11 mouse cellular contexts compared by ENCODE assay signal in genomic region chr5:100200805-100201204, GRCm38 (mm10). TPM values are rescaled to one million over a fixed set of nuclear protein-coding genes. Genes with fewer than 3 reads are reported as not detected.
A peak's percentile ranks its signal among the peaks of the same experiment; 100 is the strongest.
DNase-seq lines count a peak whose midpoint lies in the region; ATAC-seq and TF ChIP-seq lines count a peak whose summit lies in the region.
"Had no signal": no experiment of that assay in that cellular context is flagged by ENCODE, and none has a peak within 500 bp of the region (broad histone marks: within the 10 kb centered on the region; RNA-seq: fewer than 3 reads in every experiment).

No protein-coding gene starts in this region.

- no peaks in the 10 kb centered on the region for H3K36me3 ChIP-seq in hindbrain, embryonic 13.5 days
- no peaks in the 10 kb centered on the region for H3K36me3 ChIP-seq in midbrain, postnatal 0 days (ENCODE audit: insufficient read depth, low read length)
- no peaks in the 10 kb centered on the region for H3K36me3 ChIP-seq in thymus, adult 2 months (ENCODE audit: control insufficient read depth, insufficient read depth, low read length)
- H3K36me3 ChIP-seq: limb, embryonic 13.5 days had no signal

- no peak for DNase-seq in frontal cortex, postnatal 10 days (ENCODE audit: low spot score in 2 of 2)
- DNase-seq in ZHBTc4 (ENCODE audit: low read depth, low spot score): peak; percentile 29
- DNase-seq in midbrain, postnatal 0 days (ENCODE audit: low spot score): peak; percentile 86
- no peak for DNase-seq in ovary, postnatal 36 days (ENCODE audit: low spot score)
- DNase-seq in thymus, adult 2 months: no peak
- no peak for DNase-seq in kidney, postnatal 36 days
- DNase-seq: cerebellum, adult 18-20 months; kidney, postnatal 4 days had no signal

- no peak overlapping the region for H3K4me2 ChIP-seq in hindbrain, embryonic 13.5 days
- no peak overlapping the region for H3K4me2 ChIP-seq in midbrain, postnatal 0 days (ENCODE audit: low read depth, low read length, poor library complexity, severe bottlenecking)
- H3K4me2 ChIP-seq: limb, embryonic 13.5 days had no signal

- H3K27me3 ChIP-seq in hindbrain, embryonic 13.5 days: no peaks in the 10 kb centered on the region
- H3K27me3 ChIP-seq in midbrain, postnatal 0 days (ENCODE audit: insufficient read depth, low read length): no peaks in the 10 kb centered on the region
- no peaks in the 10 kb centered on the region for H3K27me3 ChIP-seq in thymus, adult 2 months (ENCODE audit: control insufficient read depth, insufficient read depth, low read length)
- H3K27me3 ChIP-seq: limb, embryonic 13.5 days had no signal

- H3K27ac ChIP-seq in hindbrain, embryonic 13.5 days: peak overlapping the region; percentile 20; the same call in 1 of the 2 replicates
- peak overlapping the region; percentile 69 for H3K27ac ChIP-seq in midbrain, postnatal 0 days (ENCODE audit: low read depth, low read length)
- no peak overlapping the region for H3K27ac ChIP-seq in thymus, adult 2 months (ENCODE audit: control insufficient read depth, insufficient read depth, low read length)
- H3K27ac ChIP-seq: limb, embryonic 13.5 days had no signal

- H3K9me3 ChIP-seq in hindbrain, embryonic 13.5 days: no peaks in the 10 kb centered on the region
- no peaks in the 10 kb centered on the region for H3K9me3 ChIP-seq in midbrain, postnatal 0 days (ENCODE audit: low read length)
- H3K9me3 ChIP-seq: limb, embryonic 13.5 days had no signal

- no peak for TF ChIP-seq CTCF in midbrain, postnatal 0 days (IDR thresholded peaks at IDR 0.05)
- no peak for TF ChIP-seq CTCF in thymus, adult 2 months (IDR thresholded peaks at IDR 0.05; ENCODE audit: borderline replicate concordance, control insufficient read depth, extremely low read depth, insufficient read depth, low read length, poor library complexity)

- H3K4me1 ChIP-seq in hindbrain, embryonic 13.5 days (replicated peaks): peaks cover 34% of the 10 kb centered on the region
- H3K4me1 ChIP-seq in midbrain, postnatal 0 days (ENCODE audit: insufficient read depth, low read length): peaks cover 23% of the 10 kb centered on the region; the same call in 1 of the 2 replicates
- H3K4me1 ChIP-seq in thymus, adult 2 months (replicated peaks; ENCODE audit: control insufficient read depth, insufficient read depth, low read length): no peaks in the 10 kb centered on the region

- TF ChIP-seq POLR2A in thymus, adult 2 months (IDR thresholded peaks at IDR 0.05; ENCODE audit: control insufficient read depth, extremely low read depth, insufficient read depth, low read length, poor library complexity): no peak

- H3K9ac ChIP-seq in hindbrain, embryonic 13.5 days: no peak overlapping the region
- H3K9ac ChIP-seq in midbrain, postnatal 0 days (replicated peaks; ENCODE audit: low read length, poor library complexity, severe bottlenecking): no peak overlapping the region
- H3K9ac ChIP-seq: limb, embryonic 13.5 days had no signal

- peak; percentile 79 for ATAC-seq in frontal cortex, adult (ENCODE audit: low TSS enrichment)
- ATAC-seq in hindbrain, embryonic 13.5 days (ENCODE audit: low FRiP score): peak; percentile 52; the same call in 1 of the 2 replicates
- peak; percentile 80 for ATAC-seq in midbrain, postnatal 0 days (ENCODE audit: low FRiP score)

- WGBS in hindbrain, embryonic 13.5 days: 29% methylated on average over 5 of the region's 5 CpGs
- 12% methylated on average over 5 of the region's 5 CpGs for WGBS in midbrain, postnatal 0 days
- WGBS in thymus, adult 2 months: 29% methylated on average over 5 of the region's 5 CpGs

- no peak overlapping the region for H3K4me3 ChIP-seq in hindbrain, embryonic 13.5 days
- H3K4me3 ChIP-seq in midbrain, postnatal 0 days (ENCODE audit: low read depth, low read length): no peak overlapping the region
- no peak overlapping the region for H3K4me3 ChIP-seq in thymus, adult 2 months (ENCODE audit: control insufficient read depth, insufficient read depth, low read length)
- H3K4me3 ChIP-seq: limb, embryonic 13.5 days had no signal

RNA-seq across cellular contexts. Expression of gene Tmem150c, which starts 41.2 kb away (rescaled TPM):
- 19.4 and 19.6 TPM in 2 replicates for polyA plus RNA-seq in hindbrain, embryonic 13.5 days (2015; fragmentation: Nextera tagmentation; extraction: Ambion mirVana)
- total RNA-seq in midbrain, postnatal 0 days (2014; rRNA removed): 63.7 and 83.0 TPM in 2 replicates
- polyA plus RNA-seq in midbrain, postnatal 0 days (2015; fragmentation: Nextera tagmentation; extraction: Ambion mirVana): 42.9 and 49.1 TPM in 2 replicates
- polyA plus RNA-seq in thymus, adult 2 months (2012; rRNA removed): 4.4 TPM in 2 replicates

Comparison
In these comparisons a context has a peak if more than half of its experiments do, and no peak if none do; other contexts are left out.
1. DNase-seq: peak in ZHBTc4 (single experiment) and midbrain, postnatal 0 days (single experiment); none in frontal cortex, postnatal 10 days (0 of 2), ovary, postnatal 36 days (single experiment), thymus, adult 2 months (single experiment) and kidney, postnatal 36 days (0 of 2).
2. Peak in every context shown above with its lines, with median percentiles within 50 percentile points of each other: ATAC-seq.